Mouse (Mus musculus) testis, postnatal 10 days (tissue): ENCODE measurements around the gene Ap2a1.
"Not testable (repeated sequence)": the region's sequence is repeated elsewhere in the genome, so short reads cannot be mapped to it uniquely, and the experiment has no call there.

Experiments
- DNase-seq: peaks from one replicate; pipeline ENCODE4 v3.0.0; 2021; ENCODE audit warnings: low spot score

The Ap2a1 gene

DNA sequence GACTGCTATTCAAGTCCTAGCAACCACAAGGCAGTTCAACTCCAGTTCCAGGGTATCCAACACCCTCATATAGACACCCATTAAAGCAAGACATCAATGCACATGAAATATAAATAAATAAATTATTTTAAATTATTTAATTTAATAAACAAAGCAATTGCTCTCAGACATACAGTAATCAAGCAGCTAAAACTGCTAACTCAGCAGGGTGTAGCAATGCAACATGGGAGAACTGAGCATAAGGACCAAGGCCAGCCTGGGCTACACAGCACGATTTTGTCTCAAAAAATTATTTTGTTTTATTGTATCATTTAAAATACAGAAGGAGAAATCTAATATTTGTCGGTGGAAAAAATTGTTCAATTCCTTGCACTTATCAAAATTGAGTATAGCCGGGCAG, 35.1 kb downstream of the Ap2a1 start:
- DNase-seq: no peak

GRCm38 (mm10) chr7:44893197-44893596, 36.1 kb downstream of the Ap2a1 start:
- DNase-seq: no peak

GRCm38 (mm10) chr7:44892276-44892921, 36.9 kb downstream of the Ap2a1 start, which contains the start of gene Med25:
Gene Med25 (minus strand): TSS chr7:44892712.
- peak; percentile 89 for DNase-seq

GRCm38 (mm10) chr7:44891611-44892010, 37.7 kb downstream of the Ap2a1 start:
- no peak for DNase-seq

- DNase-seq: no peak
Observed at GRCm38 (mm10) chr7:44890737-44891136, 38.6 kb downstream of the Ap2a1 start.

GRCm38 (mm10) chr7:44890180-44890579, 39.1 kb downstream of the Ap2a1 start:
- DNase-seq: no peak

DNA sequence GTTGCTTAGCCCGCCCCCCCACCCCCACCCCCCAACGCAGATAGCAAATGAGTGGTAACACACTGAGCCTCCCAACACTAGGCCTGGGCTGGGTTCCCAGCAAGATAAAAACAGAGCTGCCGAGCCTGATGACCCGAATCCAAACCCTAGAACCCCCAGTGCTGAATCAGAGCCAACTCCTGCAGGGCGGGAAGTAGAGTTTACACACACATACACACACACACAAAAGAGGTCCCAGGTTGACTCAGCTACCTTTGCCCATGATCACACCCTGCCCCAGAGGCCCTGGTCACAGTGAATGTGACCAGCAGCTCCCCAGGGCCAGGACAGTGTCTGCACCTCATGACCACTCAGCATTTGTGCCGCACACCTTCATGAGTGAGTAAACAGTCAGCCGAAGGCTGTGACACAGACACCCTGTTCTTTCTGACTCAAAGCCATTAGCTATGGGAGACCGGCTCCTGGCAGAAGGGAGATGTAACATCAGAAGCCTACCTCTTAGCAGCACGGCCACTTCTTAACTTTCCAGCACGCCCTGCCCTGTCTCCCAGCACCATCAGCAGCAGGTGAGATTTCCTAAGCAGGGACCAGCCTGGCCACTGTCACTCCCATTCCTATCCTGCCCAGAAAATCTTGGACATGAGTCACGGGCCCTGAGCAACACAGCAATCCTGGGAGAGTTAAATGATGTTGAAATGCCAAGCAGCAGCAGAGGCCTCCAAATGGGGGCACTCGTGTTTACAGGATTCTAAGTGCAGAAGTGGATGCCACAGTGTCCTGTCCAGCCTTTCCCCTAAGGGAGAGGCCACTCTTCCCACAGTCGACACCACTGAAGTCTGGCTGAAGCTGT, 40.8 kb downstream of the Ap2a1 start:
- no peak for DNase-seq

GRCm38 (mm10) chr7:44886964-44887363, 42.3 kb downstream of the Ap2a1 start:
- no peak for DNase-seq

DNA sequence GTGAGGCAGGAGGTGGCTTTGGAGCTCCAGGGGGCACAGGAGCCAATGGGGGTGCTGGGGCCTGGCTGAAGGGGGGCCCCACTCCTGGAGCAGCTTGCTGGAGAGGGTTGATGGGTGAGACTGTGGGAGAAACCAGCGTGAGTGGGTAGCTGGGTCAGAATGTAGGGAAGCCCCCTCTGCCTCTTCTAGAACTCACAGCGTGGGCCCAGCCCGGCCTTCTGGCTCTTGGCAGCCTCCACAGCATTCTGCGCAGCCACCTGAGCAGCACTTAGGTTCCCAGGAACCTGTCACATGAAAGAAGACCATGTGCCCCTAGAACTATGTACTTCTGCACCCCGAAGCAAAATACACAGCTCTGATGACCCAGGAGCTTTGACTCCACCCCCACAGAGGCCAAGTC, 44.7 kb downstream of the Ap2a1 start:
- no peak for DNase-seq

DNA sequence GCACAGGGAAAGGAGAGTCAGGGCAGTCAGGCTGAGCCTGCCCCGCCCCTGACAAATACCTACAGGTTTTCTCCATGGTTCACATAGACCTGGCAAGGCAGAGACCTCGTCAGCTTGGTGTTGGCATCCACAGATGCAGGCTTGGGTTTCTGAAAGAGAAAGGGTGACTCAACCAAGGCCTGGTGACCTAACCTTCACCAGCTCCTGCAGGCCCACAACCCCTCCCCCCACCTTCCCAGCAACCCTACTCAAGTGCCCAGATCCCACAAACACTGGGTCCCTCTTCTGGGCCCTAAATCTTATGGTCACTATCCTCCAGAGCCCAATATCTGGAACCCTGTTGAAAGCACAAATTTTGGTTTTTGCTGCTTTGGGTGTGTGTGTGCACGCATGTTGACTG, 46.3 kb downstream of the Ap2a1 start:
- no peak for DNase-seq

GRCm38 (mm10) chr7:44877833-44878232, 51.5 kb downstream of the Ap2a1 start:
- DNase-seq: no peak

DNA sequence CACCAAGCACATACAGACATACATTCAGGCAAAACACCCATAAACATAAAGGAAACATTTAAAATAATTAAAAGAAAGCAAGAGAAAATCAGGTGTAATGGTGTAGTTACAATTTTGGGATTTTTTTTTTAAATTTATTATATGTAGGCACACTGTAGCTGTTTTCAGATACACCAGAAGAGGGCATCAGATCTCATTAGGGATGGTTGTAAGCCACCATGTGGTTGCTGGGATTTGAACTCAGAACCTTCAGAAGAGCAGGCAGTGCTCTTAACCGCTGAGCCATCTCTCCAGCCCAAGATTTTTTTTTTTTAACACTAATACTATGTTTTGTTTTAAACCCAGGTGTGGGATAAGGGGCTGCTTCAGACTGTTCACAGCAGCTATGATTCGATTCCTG, 57.5 kb downstream of the Ap2a1 start:
- DNase-seq: not testable (repeated sequence)

DNA sequence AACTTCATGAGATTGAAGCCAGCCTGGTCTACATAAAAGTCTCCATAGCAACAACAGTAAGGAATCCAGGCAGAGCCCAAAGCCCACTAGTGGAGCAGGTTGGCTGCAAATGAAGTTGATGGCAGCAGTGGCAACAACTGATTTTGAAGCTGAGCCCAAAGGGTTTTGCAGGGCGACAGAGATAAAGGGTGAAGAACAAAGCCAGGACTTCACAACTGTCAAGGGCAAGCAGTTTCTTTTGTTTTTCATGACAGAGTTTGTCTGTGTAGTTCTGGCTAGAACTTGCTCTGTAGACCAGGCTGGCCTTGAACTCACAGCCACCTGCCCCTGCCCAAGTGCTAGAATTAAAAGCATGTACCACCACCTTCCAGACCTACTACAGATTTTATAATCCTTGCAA, 58.1 kb downstream of the Ap2a1 start:
- no peak for DNase-seq

DNA sequence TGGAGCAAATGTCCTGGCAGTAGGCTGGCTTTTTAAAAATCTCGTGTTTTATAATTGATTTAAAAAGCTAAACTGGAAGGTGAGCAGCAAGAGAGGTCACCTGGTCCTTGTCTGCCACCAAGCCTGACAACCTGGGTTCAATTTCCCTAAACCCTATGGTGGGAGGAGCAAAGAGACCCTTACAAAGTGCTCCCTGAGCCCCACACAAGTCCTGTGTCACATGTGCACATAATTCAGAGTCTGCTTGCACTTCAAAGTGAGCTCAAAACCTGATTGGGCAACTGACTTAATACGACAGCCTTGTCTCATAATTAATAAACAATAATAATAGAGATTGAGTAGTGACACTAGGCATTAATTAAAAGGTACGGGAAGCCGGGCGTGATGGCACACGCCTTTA, 58.7 kb downstream of the Ap2a1 start:
- DNase-seq: no peak

DNA sequence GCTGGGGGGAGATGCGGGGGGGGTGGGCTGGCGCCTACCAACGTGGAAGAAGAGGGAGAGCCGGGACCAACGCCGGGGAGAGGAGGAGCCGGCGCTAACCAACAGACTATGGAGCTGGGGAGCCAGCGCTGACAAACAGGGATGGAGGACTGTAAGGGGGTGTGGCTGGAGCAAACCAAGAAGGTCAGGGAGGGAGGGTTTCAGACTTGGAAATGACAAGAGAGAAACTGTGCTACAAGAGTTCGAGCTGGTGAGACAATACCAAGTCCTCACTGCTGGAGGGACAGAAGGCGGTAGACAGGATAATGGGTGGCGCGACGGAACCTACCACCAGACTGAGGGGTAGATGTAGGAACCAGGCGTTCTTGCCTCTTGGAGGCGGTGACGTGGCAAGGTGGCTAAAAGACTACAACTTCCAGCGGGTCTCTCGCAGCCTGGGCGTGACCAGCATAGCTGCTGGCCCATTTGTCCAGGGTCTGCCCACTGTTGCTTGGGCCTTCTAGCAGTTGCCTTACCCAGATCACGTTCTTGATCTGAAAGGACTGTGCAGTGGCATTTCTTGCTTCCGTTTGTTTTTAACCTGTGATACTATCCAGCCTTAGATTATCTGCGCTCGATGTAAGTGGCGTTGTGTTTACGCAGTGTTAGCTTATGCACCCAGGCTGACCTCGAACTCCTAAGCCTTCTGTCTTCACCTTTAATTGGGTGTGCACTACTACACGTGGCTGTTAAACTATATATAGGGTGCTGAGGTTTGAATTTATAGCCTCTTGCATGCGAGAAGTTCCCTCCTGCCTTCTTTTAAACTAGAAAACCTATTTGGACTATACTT, 59.4 kb downstream of the Ap2a1 start, which contains the start of gene Ptov1:
Gene Ptov1, minus strand, starts transcription at position 92 of the 832 bp plus-strand sequence.
- peak; percentile 92 for DNase-seq

GRCm38 (mm10) chr7:44868919-44869696, 60.2 kb downstream of the Ap2a1 start:
- DNase-seq: peak; percentile 83

DNA sequence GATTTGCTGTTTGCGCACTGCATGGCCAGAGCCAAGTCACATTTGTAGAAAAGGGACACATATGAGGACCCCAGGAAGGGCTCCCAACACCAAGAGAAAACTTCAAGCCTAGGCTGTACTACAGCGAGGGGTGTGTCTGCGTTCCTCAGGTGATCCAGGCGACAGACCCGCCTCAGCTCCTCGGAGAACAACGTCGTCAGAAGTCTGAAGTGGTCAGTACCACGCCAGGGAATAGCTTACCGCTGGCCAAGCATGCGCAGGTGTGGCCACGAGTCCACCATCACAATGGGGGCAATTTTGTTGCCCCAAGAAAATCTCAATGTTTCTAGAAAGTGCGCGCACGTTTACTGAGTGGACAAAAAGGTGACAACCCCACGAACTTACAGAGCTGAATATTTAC, 60.8 kb downstream of the Ap2a1 start:
- no peak for DNase-seq

GRCm38 (mm10) chr7:44867802-44868201, 61.5 kb downstream of the Ap2a1 start:
- DNase-seq: no peak

DNA sequence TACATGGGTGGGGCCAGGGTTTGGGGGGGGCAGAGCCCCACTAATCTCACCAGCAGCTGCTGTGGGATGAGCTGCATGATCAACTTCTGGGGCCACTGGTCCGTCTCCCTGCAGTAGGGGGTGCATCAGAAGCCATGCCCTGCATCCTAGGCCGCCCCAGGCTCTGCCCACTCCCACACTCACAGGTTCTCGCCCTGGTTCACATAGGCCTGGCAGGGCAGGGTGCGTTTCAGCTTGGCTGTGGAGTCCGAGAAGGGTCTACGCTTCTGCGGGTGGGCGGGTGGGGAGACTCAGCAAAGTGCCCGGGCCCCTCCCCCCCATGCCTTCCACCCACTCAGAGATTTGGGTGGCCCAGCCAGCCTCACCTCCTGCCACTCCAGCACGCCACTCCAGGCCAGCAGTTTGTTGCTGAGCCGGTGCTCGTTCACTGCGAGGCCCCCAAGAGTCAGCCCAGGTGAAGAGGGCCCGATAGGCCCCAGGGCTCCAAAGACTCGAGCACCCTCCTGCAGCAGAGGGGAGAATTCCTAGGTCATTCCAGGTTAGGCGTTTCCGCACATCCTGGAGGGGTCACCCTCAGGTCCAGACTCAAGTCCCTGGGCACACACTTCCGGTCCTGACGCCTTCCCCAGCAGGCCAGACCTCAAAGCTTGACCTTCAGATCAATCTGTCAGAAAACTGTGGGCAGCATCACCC, 62.1 kb downstream of the Ap2a1 start:
- DNase-seq: no peak

DNA sequence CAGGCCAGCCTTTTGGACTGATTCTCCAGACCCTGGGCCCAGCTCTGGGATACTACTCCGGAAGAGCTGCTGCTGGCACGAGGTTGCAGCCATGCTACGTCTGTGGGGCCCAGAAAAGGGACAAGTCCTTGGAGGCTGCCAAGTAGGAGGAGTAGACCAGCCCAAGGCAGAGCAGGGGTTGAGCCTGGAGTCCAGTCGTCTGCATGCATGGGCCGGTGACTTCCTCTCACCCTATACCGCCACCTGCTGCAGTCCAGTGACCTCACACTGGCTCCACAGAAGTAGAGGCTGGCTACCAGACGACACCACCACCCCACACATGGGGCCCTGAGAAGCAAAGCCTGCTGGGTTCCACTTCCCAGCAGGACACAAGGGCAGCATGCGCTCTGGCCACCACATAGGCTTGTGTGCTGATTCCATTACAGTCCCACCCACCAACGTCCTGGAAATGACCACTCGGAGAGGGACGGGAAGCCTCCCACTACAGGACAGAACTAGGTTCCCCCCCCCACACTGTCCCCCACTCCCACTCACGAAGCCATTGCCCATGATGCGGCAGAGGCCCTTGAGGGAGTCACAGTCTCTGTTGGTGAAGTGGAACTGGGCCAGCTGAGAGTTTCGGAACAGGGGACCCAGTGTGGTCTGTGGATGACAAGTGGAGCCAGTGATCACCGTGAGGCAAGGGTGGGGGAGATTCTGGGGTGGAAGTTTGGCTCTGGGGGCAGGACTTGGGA, 62.9 kb downstream of the Ap2a1 start:
- peak; percentile 79 for DNase-seq
